Mouse (Mus musculus): Measurements from ENCODE around the gene Tmprss11d.

DNA sequence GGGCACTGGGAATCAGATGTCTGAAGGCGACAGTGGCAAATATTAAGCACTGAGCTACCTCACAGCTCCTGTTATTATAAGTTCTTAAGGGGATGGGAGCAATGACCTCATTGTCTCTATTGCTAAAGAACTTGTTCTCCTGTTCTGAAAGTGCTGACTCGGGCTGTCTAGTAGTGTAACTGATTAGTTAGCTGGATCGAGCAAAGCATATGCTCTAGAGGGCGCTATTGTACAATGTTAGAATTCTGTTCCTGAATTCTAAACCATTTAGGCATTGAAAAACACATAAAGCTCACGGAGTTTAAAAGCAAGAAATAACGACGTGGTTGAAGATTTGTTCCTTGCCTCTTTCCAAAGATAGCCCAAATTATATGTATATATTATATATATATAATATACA is 20.3 kb downstream of the Tmprss11d start:
- TF ChIP-seq CTCF (IDR thresholded peaks at IDR 0.05; ENCODE audit: low read depth, low read length) (no peak), POLR2A (IDR thresholded peaks at IDR 0.05; ENCODE audit: insufficient read depth, low read length) (no peak), EP300 (IDR thresholded peaks at IDR 0.05; ENCODE audit: insufficient read depth, low read depth, low read length) (no peak)
